Mouse (Mus musculus) yolk sac, embryonic 10.5 days (tissue): ENCODE measurements around the gene Wwp2.

Source experiments
- DNase-seq: peaks from one replicate; pipeline ENCODE4 v3.0.0-alpha.2; 2017; ENCODE audit warnings: low spot score

The Wwp2 gene

DNA sequence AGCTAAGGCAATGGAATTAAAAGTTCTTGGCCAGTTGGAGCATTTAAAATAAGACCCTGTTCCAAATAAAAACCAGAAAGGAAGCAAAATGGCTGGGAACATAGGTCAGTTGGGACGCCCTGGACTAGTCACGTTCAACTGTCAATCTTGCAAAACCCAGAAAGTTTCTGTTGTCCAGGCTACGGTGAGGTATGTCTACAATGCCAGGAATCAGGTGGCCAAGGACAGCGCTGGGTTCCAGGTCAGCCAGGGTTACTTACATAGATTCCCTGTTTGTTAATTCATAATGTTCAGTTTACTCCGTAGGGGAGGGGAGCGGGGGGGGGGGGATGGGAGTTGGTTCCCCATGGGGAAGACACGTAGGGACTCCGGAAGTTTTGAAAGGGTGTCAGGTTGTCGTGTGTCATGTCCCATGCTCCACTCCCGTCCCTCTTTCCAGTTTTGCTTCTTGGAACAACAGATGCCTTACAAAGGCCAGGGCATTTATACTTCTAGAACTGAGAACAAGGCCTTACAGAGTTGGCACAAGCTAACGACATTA, 674 bp upstream of the Wwp2 start:
- DNase-seq = peak; percentile 68

DNA sequence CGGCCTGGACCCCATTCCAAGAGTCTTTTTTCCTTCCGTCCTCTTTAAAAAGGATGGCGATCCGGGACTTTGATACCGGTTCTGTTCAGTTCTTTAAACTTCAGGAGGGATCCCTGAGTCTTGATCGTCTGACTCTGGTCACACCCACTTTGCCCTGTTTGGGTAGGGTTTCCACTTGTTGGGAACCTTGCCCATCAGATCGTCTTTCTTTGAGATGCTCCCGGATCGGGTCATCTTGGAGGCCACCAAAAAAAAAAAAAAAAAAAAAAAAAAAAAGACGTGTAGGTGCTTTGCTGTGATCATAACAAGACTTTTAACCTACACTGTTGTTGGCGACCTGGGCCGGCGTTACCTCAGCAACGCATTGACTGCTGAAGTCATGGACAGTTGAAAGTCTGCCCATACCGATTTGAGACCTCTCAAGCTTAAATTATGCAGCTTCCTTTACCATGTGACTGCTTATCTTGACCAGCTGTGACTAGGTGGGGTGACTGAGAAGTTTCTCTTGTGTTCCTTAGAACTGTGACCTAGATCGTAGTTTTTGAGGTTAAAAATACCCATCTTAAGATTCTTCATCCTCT, 766 bp downstream of the Wwp2 start:
- DNase-seq = peak; percentile 60

DNA sequence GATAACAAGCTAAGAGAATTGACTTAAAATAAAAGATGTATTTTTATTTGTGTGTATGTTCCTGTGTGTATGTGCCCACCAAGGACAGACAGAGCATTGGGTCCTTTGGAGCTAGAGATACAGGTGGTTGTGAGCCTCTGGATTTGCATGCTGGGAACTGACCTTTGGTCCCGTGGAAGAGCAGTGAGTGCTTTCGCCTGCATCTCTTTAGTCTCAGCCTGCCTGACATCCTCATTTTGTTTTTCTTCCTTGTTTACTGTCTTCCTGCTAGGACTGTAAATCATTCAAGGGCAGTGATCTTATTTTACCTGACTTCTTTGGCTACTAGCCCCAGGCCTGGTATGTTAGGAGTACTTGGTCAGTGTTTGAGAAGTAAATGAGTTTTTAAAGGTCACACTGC, 1.5 kb downstream of the Wwp2 start:
- peak; percentile 63 for DNase-seq

DNA sequence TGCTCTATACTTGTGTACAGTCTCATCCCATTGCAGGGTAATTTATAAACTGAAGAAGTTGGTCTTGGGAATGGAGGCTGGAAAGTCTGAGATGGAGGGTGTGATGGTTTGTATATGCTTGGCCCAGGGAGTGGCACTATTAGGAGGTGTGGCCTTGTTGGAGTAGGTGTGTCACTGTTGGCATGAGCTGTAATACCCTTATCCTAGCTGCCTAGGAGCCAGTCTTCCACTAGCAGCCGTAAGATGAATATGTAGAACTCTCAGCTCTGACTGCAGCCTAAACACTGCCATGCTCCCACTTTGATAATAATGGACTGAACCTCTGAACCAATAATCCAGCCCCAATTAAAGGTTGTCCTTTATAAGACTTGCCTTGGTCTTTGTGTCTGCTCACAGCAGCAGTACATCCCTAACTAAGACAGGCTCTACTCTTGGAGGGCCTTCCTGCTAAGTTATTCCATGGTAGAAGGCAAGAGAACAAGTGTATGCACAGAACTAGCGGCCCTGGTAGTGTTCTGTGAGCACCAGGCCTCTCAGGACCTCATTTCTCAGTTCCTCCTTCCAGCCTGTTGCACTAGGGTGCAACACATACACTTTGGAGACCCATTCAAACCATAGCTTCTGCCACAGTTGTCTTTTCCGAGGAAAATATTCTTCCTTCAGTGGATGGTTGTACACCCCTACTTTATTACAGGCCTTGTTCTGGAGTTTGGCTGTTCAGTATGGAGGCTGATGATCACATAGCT, 3.9 kb downstream of the Wwp2 start:
- no peak for DNase-seq

DNA sequence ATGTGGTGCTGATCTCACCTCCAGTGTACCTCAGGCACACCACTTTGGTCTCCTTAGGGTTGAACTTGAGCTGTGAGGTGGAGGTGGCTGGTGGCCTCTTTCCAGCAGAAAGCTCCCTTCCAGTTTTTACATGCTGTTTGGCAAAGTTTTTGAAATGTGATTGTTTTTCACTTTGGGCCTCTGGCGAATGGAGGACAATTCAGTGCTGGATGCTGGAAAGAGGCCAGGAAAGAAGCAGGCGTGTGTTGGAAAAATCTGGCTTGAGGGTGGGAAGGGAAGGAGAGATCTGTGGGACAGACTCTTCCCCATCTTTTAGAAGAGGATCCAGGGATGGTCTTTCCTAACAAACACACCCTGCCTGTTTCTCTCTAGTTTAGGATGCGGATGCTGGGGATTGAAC, 8.5 kb downstream of the Wwp2 start:
- no peak for DNase-seq

DNA sequence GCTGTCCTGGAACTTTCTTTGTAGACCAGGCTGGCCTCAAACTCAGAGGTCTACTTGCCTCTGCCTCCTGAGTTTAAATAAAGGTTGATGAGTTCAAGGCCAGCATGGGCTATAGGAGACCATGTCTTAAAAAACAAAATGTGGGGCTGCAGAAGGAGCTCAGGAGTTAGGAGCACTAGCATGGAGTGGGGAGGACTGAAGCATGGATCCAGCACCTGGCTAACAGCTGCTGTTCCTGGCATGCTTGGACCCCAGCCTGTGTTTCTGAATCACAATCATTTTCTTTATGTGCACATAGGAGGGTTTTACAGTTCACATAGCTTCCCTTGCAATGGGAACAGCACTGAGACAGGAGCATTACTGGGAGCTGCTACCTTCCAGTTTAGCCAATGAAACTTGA, 11.5 kb downstream of the Wwp2 start:
- DNase-seq = no peak

DNA sequence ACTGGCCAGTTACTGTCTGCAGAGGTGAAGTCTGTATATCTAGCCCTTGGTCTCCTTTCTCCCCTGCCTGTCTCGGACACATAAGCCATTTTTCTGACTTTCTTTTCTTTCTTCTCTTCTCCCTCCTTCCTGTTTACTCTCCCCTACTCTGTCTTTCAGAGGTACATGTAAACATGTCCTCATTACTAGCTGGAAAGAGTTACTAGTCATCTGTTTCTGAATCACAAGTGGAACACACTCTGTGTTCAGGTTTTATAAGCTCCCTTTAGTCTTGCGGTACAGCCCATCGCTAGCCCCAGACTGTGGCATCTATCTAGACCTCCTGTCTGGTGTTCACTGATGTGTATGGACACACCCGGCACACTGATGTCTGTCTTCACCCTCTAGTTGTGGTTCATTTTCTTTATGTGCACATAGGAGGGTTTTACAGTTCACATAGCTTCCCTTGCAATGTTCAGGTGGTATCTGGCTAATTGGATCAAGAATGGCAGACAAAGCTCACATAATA, 12.3 kb downstream of the Wwp2 start:
- no peak for DNase-seq

DNA sequence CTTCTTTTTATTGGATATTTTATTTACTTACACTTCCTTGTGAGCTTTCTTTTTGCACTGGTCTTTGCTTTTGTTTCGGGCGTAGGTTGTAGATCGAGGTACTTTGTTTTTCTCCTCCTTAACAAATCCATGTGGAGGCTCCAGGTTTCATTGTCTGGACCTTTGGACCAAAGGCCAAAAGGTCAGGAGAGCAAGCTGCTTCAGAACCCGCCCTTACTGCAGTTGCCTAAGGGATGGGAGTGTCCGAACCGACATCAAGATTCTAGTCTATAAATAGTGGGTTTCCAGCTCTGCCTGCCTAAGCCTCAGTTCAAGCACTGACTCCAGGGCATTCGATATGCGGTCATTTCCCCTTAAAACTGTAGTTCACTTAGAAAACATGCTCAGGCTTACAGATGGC, 13.0 kb downstream of the Wwp2 start:
- DNase-seq = peak; percentile 80

DNA sequence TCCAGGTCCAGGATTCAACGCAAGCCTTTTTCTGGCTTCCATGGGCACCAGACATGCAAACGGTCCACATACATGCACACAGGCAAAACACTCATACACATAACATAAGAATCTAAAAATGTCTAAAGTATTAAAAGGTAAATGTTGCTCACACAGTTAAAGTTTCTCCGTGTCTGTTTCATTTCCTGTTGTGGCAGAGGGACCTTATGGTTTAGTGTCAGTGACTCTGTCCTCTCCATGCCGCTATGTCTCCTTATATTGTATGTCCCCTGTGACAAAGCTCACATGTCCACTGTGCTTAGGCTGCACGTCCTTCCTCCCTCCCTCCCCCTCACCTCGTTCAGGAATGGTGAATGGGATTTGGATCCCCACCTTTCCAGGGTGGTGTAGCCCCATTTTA, 13.5 kb downstream of the Wwp2 start:
- no peak for DNase-seq

DNA sequence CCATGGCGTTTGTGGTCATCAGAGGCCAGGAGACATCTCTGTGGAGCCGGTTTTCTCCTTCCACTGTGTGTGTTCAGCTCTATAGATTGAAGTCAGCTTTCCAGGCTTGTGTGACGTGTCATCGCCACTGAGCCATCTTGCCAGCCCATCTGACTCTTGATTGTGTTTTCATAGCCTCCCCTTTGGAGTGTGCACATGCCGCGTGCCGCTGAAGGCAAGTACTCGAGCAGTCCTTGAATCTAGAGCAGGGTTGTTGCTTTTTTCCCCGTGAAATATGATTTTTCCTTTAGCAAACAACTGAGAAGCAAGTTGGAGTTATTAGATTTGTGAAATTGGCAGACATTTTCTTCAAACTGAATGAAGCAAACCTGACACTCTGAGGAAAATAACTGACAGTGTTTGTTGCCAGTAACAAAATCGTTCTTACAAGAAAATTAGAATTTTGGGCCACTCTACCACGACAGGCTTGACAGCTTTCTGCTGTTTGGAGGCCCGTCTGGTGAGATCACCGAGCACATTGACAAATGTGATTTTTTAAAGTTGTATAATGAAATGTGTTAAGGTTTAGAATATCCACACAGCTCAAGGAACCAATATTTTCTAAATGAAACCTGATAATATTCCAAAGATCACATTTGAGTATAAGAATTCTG, 15.4 kb downstream of the Wwp2 start:
- no peak for DNase-seq

DNA sequence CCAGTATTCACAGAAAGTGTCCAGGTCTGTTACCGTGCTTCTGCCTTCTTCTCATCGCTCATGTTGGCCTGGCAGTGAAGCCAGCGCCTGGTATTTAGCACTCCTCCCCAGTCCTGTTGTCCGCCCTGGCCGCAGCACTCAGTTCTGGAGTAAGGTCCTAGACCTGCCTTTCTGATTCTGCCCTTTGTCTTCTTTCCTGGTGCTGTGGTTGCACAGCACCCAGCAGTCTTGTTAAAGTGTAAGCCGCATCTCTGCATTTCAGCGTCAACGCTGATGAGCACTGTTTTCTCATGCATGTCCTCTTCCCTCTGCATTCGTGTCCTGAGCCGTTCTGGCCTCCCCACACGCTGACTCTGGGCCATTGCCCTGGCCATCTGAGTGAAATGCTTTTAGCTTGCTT, 17.2 kb downstream of the Wwp2 start:
- DNase-seq = peak; percentile 75

DNA sequence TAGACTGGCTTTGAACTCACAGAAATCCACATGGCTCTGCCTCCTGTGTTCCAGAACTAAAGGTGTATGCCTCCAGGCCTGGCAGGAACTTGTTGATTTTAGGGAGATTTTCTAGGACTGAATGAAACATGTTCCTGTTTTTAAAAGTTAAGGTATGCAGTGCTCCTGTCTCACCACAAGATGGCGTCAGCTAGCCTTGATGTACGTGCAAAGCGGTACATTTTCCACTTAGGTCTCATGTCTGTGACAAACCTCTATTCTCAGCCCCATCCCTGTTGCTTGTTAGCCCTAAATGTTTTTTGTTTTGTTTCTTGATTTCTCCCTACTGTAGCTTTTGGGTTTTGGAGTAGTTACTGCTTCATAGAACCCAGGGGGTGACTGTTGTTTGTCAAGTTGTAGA, 19.1 kb downstream of the Wwp2 start:
- no peak for DNase-seq

DNA sequence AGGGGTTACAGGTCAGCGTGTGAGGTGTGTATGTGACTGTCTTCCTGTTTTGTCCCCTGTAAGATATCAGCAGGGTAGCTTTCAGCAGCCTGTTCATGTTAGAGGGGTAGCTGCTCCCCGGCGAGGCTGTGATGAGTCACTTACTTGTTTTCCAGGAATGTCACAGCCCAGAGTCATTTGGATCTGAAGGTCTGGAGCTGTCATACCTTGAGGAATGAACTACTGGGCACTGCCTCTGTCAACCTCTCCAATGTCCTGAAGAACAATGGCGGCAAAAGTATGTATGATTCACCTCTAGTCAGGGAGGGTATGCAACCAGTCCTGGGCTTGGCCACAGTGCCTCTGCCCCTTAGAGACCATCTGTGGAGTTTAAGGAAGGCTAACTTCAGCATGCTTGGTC, 21.6 kb downstream of the Wwp2 start:
- DNase-seq = no peak

DNA sequence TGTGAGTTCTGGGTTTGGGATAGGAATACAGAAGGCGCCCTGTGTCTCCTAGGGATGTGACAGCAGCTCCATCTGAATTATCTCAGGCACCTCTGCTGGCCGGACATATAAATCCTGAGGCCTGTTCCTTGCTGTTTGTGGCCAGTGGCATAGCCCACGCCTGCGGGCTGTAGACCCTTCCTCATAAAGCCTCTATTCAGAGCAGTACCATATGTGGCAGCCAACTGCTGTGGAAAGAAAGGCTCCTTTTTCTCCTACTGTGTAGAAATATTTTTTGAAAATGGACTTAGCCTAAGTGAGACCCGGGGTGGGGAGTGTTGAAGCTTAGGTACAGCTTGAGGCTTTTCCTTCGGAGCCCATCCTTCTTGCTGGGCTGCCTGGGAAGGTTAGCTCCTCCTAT, 22.1 kb downstream of the Wwp2 start:
- DNase-seq = no peak

DNA sequence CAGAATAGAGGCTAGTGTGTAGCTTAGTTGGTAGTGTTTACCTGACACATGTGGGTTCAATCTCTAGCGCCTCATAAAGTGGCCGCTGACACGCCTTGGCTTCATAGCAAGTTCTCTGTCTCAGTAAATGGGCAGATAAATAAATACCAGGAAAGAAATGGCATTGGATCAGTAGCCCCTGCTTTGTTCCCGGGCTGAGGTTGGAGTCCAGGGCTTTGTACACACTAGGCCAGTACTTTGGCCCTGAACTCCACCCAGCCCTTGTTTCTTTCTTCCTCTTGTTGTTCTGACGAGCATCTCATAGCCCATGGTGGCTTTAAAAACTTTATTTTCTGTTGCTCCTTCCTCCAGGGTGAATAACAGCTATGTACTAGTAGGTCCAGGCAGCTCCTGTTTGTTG, 26.3 kb downstream of the Wwp2 start:
- no peak for DNase-seq

DNA sequence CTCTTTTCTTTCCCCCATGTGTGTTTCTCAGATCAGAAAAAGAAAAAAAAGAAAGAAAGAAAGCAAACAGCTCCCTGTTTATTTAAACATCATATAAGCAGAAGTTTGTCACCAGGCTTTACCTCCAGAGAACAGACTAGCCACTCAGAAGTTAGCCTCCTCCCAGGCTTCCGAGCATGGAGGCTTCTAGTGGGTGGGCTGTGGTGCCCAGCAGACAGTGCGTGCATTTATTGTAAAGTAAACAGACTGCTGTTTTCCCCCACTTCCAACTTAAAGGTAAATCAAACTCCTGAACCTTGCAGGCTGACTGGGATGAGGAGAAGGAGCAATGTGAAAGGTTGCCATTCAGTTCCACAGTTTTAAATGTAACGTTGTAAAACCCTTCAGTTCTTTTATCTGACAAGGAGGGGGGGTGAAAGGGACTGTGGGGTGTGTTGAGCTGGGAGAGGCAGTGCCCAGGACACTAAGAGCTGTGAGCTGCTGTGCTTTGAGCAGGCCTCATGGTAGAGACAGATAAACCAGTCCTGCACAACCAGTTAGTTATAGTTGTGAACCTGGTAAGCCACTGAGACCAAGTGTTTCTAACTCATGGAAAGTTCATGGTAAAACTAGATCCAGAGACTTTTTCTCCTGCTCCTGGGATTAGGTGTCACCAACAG, 29.3 kb downstream of the Wwp2 start:
- DNase-seq = no peak

DNA sequence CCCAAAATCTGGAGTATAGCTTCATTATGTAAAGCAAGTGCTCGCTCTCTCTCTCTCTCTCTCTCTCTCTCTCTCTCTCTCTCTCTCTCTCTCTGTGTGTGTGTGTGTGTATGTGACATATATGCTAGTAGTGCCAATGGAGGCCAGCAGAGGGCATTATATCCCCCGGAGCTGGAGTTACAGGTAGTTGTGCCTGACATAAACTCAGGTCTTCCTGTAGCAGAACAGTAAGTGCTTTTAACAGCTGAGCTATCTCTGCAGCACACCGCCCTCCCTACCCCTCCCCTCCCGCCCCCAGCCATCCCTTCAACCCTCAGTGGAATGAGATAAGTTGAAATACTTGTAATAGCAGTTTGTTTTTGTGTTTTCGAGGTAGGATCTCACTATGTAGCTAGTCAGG, 30.5 kb downstream of the Wwp2 start:
- DNase-seq = no peak

DNA sequence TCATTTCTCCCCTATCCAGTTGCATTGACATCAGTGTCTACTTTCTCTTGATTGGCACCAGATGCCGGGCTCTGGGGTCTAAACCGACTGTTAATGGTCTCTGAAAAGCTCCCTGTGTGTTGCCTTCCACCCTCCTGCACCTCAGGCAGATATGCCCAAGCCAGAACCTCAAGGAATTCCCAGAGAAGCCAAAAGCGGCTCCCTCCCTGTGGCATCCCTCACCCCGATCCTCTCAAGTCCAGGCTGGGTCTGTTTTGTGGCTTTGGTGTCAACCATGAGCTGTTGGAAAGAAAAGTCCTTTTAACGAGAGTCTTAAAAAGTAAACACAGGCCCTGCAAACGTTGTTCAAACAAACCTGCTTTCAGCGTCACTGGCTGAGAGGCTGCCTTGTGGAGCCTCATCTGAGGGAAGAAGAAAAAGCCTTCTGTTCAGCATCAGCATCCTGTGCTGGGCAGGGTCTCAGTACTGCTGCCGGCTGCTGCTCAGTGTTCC, 32.7 kb downstream of the Wwp2 start:
- no peak for DNase-seq

DNA sequence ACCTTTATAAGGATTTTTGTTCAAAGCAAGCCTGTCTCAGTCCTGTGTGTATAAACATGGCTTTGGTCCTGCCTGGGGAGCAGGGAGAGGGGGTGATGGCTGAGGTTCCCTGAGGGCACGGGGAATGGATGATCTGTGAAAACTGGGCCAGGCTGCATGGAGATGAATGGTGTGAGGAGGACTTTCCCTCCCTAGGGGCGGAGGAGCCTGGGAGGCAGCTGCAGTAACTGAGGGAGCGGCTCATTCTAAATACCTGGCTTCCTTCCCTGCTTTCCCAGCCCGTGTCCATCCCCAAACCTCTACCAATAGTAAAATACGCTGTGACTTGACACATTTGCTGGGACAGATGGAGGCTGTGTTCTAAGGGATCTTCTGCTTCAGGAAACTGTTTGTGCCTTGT, 34.1 kb downstream of the Wwp2 start:
- DNase-seq = no peak

DNA sequence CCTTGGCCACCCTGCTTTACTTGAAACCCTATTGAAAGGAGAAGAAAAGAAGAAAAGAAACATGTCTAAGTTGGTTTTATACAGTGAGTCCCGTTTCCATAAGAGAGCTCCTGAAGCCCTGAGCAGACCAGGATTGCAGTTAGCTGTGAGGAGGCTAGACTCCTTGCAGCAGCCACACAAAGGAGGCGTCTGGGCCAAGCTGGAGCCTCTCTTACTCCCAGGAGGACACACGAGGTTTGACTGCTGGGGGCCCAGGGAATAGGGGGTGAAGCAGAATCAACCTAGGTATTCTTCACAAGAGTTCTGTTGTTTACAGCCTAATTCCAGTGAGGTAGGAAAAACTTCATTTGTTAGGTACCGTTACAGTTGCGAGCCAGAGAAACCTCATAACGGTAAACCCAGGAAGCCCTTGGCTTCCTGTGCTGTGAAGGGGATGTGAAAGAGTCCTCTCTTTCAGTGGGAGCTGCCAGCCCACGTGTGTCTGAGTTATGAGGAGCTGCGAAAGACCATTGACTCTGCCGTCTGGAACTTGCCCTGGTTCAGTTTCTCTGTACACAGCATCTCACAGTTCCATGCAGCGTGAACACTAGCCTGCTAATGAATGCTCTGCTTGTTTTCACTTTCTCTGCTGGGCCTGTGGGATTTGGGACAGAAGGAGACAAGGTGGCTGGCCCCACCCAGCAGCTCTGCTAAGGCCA, 36.4 kb downstream of the Wwp2 start:
- no peak for DNase-seq

DNA sequence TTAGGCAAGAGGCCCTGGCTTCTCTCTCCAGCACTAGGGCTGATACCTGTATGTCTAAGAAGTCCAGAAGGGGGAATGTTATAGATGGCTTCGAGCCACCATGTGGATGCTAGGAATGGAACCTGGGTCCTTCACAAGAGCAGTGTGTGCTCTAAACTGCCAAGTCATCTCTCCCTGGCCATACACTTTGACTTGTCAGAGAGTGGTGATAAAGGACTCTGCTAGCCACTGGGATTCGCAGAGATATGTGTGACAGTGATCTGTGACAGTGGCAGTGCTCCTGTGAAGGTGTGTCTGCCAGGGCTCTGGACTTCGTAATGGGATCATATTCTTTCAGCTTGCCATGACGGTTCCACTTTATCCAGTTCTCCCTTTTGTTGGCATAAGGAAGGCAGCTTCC, 37.2 kb downstream of the Wwp2 start:
- DNase-seq = no peak

DNA sequence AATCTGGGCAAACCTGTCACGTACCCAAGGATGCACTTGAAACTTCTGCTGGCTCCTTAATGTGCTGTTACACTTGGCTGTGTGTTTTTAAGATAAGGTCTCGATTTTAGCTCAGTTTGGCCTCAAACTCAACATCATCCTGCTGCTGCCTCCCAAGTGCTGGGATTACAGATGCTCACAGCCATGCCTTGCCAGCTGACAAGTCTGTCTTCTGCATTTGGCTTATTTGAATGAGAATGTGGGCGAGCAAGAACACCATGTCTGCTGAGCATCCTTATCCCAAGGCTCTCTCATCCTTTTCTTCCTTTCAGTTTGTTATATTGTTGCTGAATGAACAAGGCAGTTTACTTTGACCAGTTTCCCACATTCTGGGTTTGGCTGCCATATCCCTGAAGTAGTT, 39.4 kb downstream of the Wwp2 start:
- DNase-seq = no peak
